Mouse (Mus musculus) C2C12 (cell line): ENCODE data around the gene Ctse.

Experiments used
- CTCF ChIP-seq: IDR thresholded peaks from one replicate; pipeline ENCODE4 v1.5.1; 2011; ENCODE audit not compliant: control insufficient read depth, insufficient read depth, insufficient read length
- FOSL1 ChIP-seq: IDR thresholded peaks from one replicate; pipeline ENCODE4 v1.8.0; 2011; ENCODE audit warnings: mild to moderate bottlenecking, low read length; ENCODE audit not compliant: poor library complexity, insufficient read depth, severe bottlenecking
- MYOG ChIP-seq: IDR thresholded peaks from one replicate; pipeline ENCODE4 v1.6.1; 2011; ENCODE audit not compliant: control insufficient read depth, insufficient read length; ENCODE audit errors: extremely low read depth

DNA sequence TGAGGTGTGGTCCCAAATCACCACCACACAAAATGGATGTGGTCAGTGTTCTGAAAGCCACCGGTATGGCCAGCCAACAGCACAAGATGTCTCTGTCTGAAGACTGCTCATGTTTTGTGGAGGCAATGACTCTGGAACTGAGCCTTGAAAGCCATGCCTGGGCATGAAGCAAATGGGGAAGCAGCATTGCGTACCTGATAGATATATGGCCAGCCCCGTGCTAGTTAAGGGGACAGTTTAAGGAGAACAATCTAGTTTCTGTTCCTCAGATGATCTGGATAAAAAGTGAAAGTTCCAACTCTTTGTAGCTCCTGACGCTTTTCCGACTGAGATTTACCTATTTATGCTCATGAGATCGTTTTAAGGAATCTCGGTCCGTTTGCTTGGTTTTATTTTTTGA lies 33.0 kb downstream of the Ctse start:
- no peak for TF ChIP-seq CTCF
- TF ChIP-seq MYOG: no peak
- no peak for TF ChIP-seq FOSL1
